Mouse (Mus musculus): ENCODE results near the gene Gm20517.

GRCm38 (mm10) chr17:47617605-47618307, 6.4 kb downstream of the Gm20517 start:
- peak; percentile 32 for TF ChIP-seq CTCF (IDR thresholded peaks at IDR 0.05; ENCODE audit: low read depth)
- peak; percentile 95 for TF ChIP-seq EP300 (IDR thresholded peaks at IDR 0.05; ENCODE audit: low read depth)

Data from liver, embryonic 14.5 days (tissue).